Mouse (Mus musculus): ENCODE measurements around the gene Syngr3. TPM values are rescaled to one million over a fixed set of nuclear protein-coding genes. Genes with fewer than 3 reads are reported as not detected.
"Not testable (repeated sequence)": the region's sequence is repeated elsewhere in the genome, so short reads cannot be mapped to it uniquely, and the experiment has no call there.

Gene Syngr3
- total and polyA plus RNA-seq, 2 experiments from 2014 or later, result 221 to 290 TPM

- peaks cover 14% of the 10 kb centered on the region for H3K36me3 ChIP-seq (ENCODE audit: insufficient read depth)
- peak within 1 kb of the TSS; percentile 92 for H3K9ac ChIP-seq
- H3K4me3 ChIP-seq (ENCODE audit: low read depth, low read length), result peak within 1 kb of the TSS; percentile 87
- H3K9me3 ChIP-seq (ENCODE audit: low read length), result no peaks in the 10 kb centered on the region
- peaks cover 11% of the 10 kb centered on the region for H3K4me1 ChIP-seq (ENCODE audit: insufficient read depth)
- H3K27me3 ChIP-seq (ENCODE audit: insufficient read depth, low read length), result no peaks in the 10 kb centered on the region
- peak within 1 kb of the TSS; percentile 85 for H3K27ac ChIP-seq (ENCODE audit: low read depth, low read length)
- peak; percentile 99 for TF ChIP-seq CTCF (IDR thresholded peaks at IDR 0.05; ENCODE audit: low read depth)
- peak within 1 kb of the TSS; percentile 79 for H3K4me2 ChIP-seq (ENCODE audit: low read depth)
- DNase-seq (peak; percentile 97), ATAC-seq (peak; percentile 76)
- 1% methylated on average over 30 of the region's 30 CpGs for WGBS
These were observed 34.4 kb upstream of the Syngr3 start, which contains the start of gene Ndufb10 for GRCm38 (mm10) chr17:24724184-24724583. Gene Ndufb10, minus strand, starts transcription at chr17:24724478.

DNA sequence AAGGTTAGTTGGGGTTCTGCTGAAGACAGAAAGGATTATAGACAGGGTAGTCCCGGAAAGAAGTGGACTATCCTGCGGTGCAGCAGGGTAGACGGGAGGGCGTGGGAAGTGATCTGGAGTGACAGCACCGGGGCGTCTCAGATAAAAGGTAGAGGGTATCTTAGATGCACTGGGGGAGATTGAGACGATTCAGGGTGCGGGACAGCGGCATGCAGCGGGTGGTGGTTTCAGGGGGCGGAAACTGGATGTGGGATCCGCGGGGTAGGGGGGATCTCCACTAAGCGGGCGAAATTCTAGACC is 34.1 kb upstream of the Syngr3 start:
- DNase-seq (no peak), ATAC-seq (no peak)
- TF ChIP-seq CTCF (IDR thresholded peaks at IDR 0.05; ENCODE audit: low read depth), result no peak
- H3K9ac ChIP-seq, result peak overlapping the region; percentile 92
- peak overlapping the region; percentile 87 for H3K4me3 ChIP-seq (ENCODE audit: low read depth, low read length)
- peak overlapping the region; percentile 79 for H3K4me2 ChIP-seq (ENCODE audit: low read depth)
- H3K36me3 ChIP-seq (ENCODE audit: insufficient read depth), result peaks cover 14% of the 10 kb centered on the region
- H3K9me3 ChIP-seq (ENCODE audit: low read length), result no peaks in the 10 kb centered on the region
- no peaks in the 10 kb centered on the region for H3K27me3 ChIP-seq (ENCODE audit: insufficient read depth, low read length)
- WGBS, result 0% methylated on average over 15 of the region's 15 CpGs
- H3K27ac ChIP-seq (ENCODE audit: low read depth, low read length), result peak overlapping the region; percentile 85
- peaks cover 11% of the 10 kb centered on the region for H3K4me1 ChIP-seq (ENCODE audit: insufficient read depth)

DNA sequence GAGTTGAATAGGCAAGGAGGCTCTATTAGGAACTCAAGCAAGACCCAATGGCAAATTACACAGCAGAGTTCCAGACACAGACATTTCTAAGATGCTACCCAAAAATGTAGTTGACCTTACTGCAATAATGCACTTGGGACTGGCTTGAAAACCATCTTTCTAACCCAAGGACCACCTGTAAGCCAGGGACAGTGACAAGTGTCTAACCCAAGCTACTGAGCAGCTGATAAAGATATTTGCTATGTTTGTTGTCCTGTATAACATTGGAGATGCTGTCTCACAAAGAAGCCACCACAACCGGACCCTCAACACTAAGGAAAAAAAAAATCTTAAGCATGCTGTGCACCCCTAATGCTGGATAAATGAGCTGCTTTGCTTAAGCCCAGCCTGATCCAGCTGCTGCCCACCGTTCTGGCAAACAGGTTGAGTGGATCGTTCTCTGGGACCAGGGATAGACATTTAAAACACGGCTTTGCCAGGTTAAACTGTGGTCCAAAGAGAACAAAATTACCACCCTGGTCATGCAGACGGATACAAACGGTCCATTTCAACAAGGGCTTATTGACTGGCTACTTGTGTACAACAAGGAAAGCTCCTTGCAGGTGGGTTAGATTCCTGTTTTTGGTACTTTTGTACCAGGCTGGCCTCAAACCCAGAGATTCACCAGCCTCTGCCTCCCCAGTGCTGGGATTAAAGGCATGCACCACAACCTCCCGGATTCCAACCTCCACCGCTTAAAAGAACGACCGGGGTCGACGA is 33.5 kb upstream of the Syngr3 start:
- H3K27ac ChIP-seq (ENCODE audit: low read depth, low read length), result peak overlapping the region; percentile 85
- H3K27me3 ChIP-seq (ENCODE audit: insufficient read depth, low read length), result no peaks in the 10 kb centered on the region
- peaks cover 14% of the 10 kb centered on the region for H3K36me3 ChIP-seq (ENCODE audit: insufficient read depth)
- peak overlapping the region; percentile 92 for H3K9ac ChIP-seq
- ATAC-seq, result no peak
- H3K4me3 ChIP-seq (ENCODE audit: low read depth, low read length), result peak overlapping the region; percentile 87
- no peaks in the 10 kb centered on the region for H3K9me3 ChIP-seq (ENCODE audit: low read length)
- H3K4me2 ChIP-seq (ENCODE audit: low read depth), result peak overlapping the region; percentile 79
- 3% methylated on average over 12 of the region's 12 CpGs for WGBS
- no peak for TF ChIP-seq CTCF (IDR thresholded peaks at IDR 0.05; ENCODE audit: low read depth)
- DNase-seq, result no peak
- H3K4me1 ChIP-seq (ENCODE audit: insufficient read depth), result peaks cover 11% of the 10 kb centered on the region

- no peak for TF ChIP-seq CTCF (IDR thresholded peaks at IDR 0.05; ENCODE audit: low read depth)
These were observed 32.6 kb upstream of the Syngr3 start for GRCm38 (mm10) chr17:24722220-24722924.

DNA sequence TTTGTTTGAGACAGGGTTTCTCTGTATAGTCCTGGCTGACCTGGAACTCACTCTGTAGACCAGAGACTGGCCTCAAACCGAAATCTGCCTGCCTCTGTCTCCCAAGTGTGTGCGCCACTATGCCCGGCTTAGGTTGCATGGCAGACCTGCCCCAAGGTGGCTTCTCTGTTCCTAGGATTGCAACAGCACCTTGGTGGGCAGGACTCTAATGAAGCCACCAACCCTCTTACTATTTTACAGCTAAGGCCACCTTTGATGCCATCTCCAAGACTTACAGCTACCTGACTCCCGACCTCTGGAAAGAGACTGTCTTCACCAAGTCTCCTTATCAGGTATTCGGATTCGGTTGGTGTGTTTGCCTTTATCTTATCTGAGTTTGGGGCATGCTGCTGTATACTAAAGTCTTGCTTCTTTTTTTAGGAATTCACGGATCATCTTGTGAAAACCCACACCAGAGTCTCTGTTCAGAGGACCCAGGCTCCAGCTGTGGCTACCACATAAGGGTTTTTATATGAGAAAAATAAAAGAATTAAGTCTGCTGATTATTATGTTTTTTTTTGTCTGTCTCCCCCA is 31.7 kb upstream of the Syngr3 start:
- WGBS, result 72% methylated on average over 7 of the region's 7 CpGs
- H3K9me3 ChIP-seq (ENCODE audit: low read length); DNase-seq; H3K27ac ChIP-seq (ENCODE audit: low read depth, low read length); ATAC-seq; H3K27me3 ChIP-seq (ENCODE audit: insufficient read depth, low read length): not testable (repeated sequence)
- H3K4me1 ChIP-seq (ENCODE audit: insufficient read depth), result peaks cover 11% of the 10 kb centered on the region
- peak overlapping the region; percentile 17 for H3K4me3 ChIP-seq (ENCODE audit: low read depth, low read length)
- peak overlapping the region; percentile 71 for H3K4me2 ChIP-seq (ENCODE audit: low read depth)
- peak overlapping the region; percentile 33 for H3K9ac ChIP-seq
- H3K36me3 ChIP-seq (ENCODE audit: insufficient read depth), result peaks cover 14% of the 10 kb centered on the region

More at GRCm38 (mm10) chr17:24722220-24722924, 32.6 kb upstream of the Syngr3 start:
- ATAC-seq, result no peak
- DNase-seq, result no peak
- Histone ChIP-seq H3K27me3 (ENCODE audit: insufficient read depth, low read length) (no peaks in the 10 kb centered on the region), H3K9me3 (ENCODE audit: low read length) (no peaks in the 10 kb centered on the region), H3K27ac (ENCODE audit: low read depth, low read length) (no peak overlapping the region), H3K4me1 (ENCODE audit: insufficient read depth) (peaks cover 11% of the 10 kb centered on the region), H3K4me2 (ENCODE audit: low read depth) (0 out of 2 replicates have a peak overlapping the region, but pooled peaks have one; percentile 79), H3K9ac (no peak overlapping the region), H3K4me3 (ENCODE audit: low read depth, low read length) (no peak overlapping the region), H3K36me3 (ENCODE audit: insufficient read depth) (peaks cover 14% of the 10 kb centered on the region)
- 34% methylated on average over 13 of the region's 13 CpGs for WGBS

DNA sequence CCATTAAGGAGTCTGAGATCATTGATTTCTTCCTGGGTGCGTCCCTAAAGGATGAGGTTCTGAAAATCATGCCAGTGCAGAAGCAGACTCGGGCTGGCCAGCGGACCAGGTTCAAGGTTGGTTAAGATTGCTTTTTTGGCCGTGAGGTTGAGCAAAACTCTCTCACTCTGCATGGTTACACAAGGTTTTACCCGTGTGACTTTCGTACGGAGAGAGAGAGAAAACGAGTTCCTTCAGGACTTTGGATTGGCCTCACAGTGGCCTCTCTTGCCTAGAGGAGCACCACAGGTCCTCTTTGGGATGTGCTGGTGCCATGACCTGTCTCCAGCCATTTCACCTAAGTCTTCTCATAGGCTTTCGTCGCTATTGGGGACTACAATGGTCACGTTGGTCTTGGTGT is 30.9 kb upstream of the Syngr3 start:
- WGBS, result under 1% methylated on average over 11 of the region's 11 CpGs
- H3K9ac ChIP-seq, result peak overlapping the region; percentile 87
- H3K27me3 ChIP-seq (ENCODE audit: insufficient read depth, low read length); H3K9me3 ChIP-seq (ENCODE audit: low read length); ATAC-seq: not testable (repeated sequence)
- peak overlapping the region; percentile 91; the same call in 1 of the 2 replicates for H3K27ac ChIP-seq (ENCODE audit: low read depth, low read length)
- peak; percentile 30 for DNase-seq
- peak overlapping the region; percentile 71 for H3K4me2 ChIP-seq (ENCODE audit: low read depth)
- H3K4me1 ChIP-seq (ENCODE audit: insufficient read depth), result peaks cover 11% of the 10 kb centered on the region
- peaks cover 14% of the 10 kb centered on the region for H3K36me3 ChIP-seq (ENCODE audit: insufficient read depth)
- H3K4me3 ChIP-seq (ENCODE audit: low read depth, low read length), result peak overlapping the region; percentile 86

Data from forebrain, postnatal 0 days (tissue).